Mouse (Mus musculus): ENCODE data around the gene Kcnc3. TPM values are rescaled to one million over a fixed set of nuclear protein-coding genes. Genes with fewer than 3 reads are reported as not detected.

Kcnc3 gene
- polyA plus RNA-seq, 1 experiment: 0.01 TPM

GRCm38 (mm10) chr7:44564486-44564885, 26.0 kb upstream of the Kcnc3 start:
- H3K4me3 ChIP-seq (replicated peaks): no peak overlapping the region
- no peaks in the 10 kb centered on the region for H3K4me1 ChIP-seq (ENCODE audit: control insufficient read depth)
- peaks cover 3% of the 10 kb centered on the region; the same call in 1 of the 2 replicates for H3K27me3 ChIP-seq (ENCODE audit: control insufficient read depth)
- H3K36me3 ChIP-seq (ENCODE audit: control insufficient read depth): no peaks in the 10 kb centered on the region
- no peaks in the 10 kb centered on the region for H3K9me3 ChIP-seq (ENCODE audit: control insufficient read depth, low read length)
- TF ChIP-seq GATA1 (IDR thresholded peaks at IDR 0.05; ENCODE audit: low read length) (no peak), TAL1 (IDR thresholded peaks at IDR 0.05; ENCODE audit: low read length) (no peak)

DNA sequence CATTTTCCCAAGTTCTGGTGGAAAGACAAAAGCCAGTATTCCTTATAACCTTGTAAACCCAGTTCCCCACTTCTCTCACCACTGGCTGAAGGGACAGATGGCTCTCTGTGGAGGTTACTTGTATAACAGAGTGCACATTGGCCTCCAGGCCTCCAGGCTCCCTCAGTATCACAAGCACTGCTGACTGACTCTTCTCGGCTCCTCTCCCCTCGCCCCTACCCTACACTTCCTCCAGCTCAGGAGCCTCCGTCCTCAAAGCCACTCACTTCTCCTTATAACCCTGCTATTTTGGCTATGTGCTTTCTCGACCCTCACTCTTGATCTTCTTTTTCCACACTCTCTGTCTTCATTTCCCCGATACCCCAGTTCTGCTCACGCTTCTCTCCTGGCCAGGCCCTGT, 25.1 kb upstream of the Kcnc3 start:
- no peaks in the 10 kb centered on the region for H3K9me3 ChIP-seq (ENCODE audit: control insufficient read depth, low read length)
- no peaks in the 10 kb centered on the region for H3K36me3 ChIP-seq (ENCODE audit: control insufficient read depth)
- H3K27me3 ChIP-seq (ENCODE audit: control insufficient read depth): peaks cover 3% of the 10 kb centered on the region; the same call in 1 of the 2 replicates
- no peak overlapping the region for H3K4me3 ChIP-seq (replicated peaks)
- no peak for TF ChIP-seq GATA1 (IDR thresholded peaks at IDR 0.05; ENCODE audit: low read length)
- TF ChIP-seq TAL1 (IDR thresholded peaks at IDR 0.05; ENCODE audit: low read length): no peak
- no peaks in the 10 kb centered on the region for H3K4me1 ChIP-seq (ENCODE audit: control insufficient read depth)

GRCm38 (mm10) chr7:44568803-44569202, 21.7 kb upstream of the Kcnc3 start:
- H3K4me3 ChIP-seq (replicated peaks): no peak overlapping the region
- no peaks in the 10 kb centered on the region for H3K4me1 ChIP-seq (ENCODE audit: control insufficient read depth)
- no peak for TF ChIP-seq TAL1 (IDR thresholded peaks at IDR 0.05; ENCODE audit: low read length)
- TF ChIP-seq GATA1 (IDR thresholded peaks at IDR 0.05; ENCODE audit: low read length): no peak
- peaks cover 7% of the 10 kb centered on the region for H3K27me3 ChIP-seq (ENCODE audit: control insufficient read depth)
- no peaks in the 10 kb centered on the region for H3K36me3 ChIP-seq (ENCODE audit: control insufficient read depth)
- no peaks in the 10 kb centered on the region for H3K9me3 ChIP-seq (ENCODE audit: control insufficient read depth, low read length)

GRCm38 (mm10) chr7:44570989-44571388, 19.5 kb upstream of the Kcnc3 start:
- TF ChIP-seq TAL1 (IDR thresholded peaks at IDR 0.05; ENCODE audit: low read length) (no peak), GATA1 (IDR thresholded peaks at IDR 0.05; ENCODE audit: low read length) (no peak)
- no peak overlapping the region for H3K4me3 ChIP-seq (replicated peaks)

GRCm38 (mm10) chr7:44571811-44572210, 18.7 kb upstream of the Kcnc3 start:
- TF ChIP-seq GATA1 (IDR thresholded peaks at IDR 0.05; ENCODE audit: low read length): no peak
- TF ChIP-seq TAL1 (IDR thresholded peaks at IDR 0.05; ENCODE audit: low read length): no peak
- no peaks in the 10 kb centered on the region for H3K4me1 ChIP-seq (ENCODE audit: control insufficient read depth)
- peaks cover 5% of the 10 kb centered on the region for H3K27me3 ChIP-seq (ENCODE audit: control insufficient read depth)
- no peak overlapping the region for H3K4me3 ChIP-seq (replicated peaks)
- H3K36me3 ChIP-seq (ENCODE audit: control insufficient read depth): no peaks in the 10 kb centered on the region
- H3K9me3 ChIP-seq (ENCODE audit: control insufficient read depth, low read length): no peaks in the 10 kb centered on the region

More at GRCm38 (mm10) chr7:44570989-44571388, 19.5 kb upstream of the Kcnc3 start:
- Histone ChIP-seq H3K36me3 (ENCODE audit: control insufficient read depth) (no peaks in the 10 kb centered on the region), H3K4me1 (ENCODE audit: control insufficient read depth) (no peaks in the 10 kb centered on the region), H3K27me3 (ENCODE audit: control insufficient read depth) (peaks cover 5% of the 10 kb centered on the region), H3K9me3 (ENCODE audit: control insufficient read depth, low read length) (no peaks in the 10 kb centered on the region)

DNA sequence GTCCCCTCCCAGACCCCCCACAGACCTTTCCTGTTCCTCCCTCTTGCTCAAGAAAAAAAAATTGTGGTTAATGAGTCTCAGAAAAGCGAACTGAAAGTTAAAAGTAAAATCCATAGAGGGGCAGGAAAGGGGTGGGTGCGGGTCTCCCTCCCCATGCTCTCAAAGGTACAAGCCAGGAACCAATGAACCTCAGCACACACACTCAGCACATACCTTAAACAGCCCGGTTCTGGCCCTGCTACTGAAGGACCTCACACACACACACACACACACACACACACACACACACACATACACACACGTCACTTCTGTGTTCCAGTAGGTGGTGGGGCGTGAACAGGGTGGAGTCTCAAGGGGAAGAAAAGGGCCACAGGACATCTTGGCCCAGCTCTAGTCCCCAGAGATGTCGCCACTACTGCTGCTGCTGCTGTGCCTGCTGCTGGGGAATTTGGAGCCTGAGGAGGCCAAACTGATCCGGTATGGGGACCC, 18.2 kb upstream of the Kcnc3 start, which contains the start of gene Napsa:
TSS of gene Napsa (plus strand) at position 168 of the 489 bp plus-strand sequence.
- Histone ChIP-seq H3K9me3 (ENCODE audit: control insufficient read depth, low read length) (no peaks in the 10 kb centered on the region), H3K4me1 (ENCODE audit: control insufficient read depth) (no peaks in the 10 kb centered on the region), H3K4me3 (replicated peaks) (no peak within 1 kb of the TSS), H3K36me3 (ENCODE audit: control insufficient read depth) (no peaks in the 10 kb centered on the region), H3K27me3 (ENCODE audit: control insufficient read depth) (peaks cover 5% of the 10 kb centered on the region)
- no peak for TF ChIP-seq GATA1 (IDR thresholded peaks at IDR 0.05; ENCODE audit: low read length)
- TF ChIP-seq TAL1 (IDR thresholded peaks at IDR 0.05; ENCODE audit: low read length): no peak

DNA sequence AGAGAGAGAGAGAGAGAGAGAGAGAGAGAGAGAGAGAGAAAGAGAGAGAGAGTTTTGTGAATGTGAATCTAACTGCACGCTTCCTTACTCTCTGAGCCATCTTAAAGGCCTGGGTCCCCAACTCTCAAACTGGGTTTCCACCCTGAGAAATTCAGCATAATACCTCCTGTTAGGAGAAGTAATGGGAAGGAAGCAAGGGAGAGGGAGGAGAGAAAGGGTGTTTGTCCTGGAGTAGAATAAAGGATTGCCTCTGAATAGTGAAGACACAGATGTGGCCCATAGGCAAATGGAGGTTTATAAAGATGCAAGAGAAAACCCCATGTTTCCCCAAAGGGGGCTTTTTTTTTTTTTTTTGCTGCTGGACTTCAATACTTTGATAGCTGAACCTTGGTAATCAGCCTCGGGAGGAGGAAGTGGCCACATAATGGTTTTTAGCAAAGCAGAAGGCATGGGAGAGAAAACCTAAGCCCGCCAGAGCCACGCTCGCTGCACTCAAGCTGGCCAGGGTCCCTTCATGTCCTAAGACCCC, 17.4 kb upstream of the Kcnc3 start:
- Histone ChIP-seq H3K27me3 (ENCODE audit: control insufficient read depth) (peaks cover 5% of the 10 kb centered on the region), H3K36me3 (ENCODE audit: control insufficient read depth) (no peaks in the 10 kb centered on the region), H3K9me3 (ENCODE audit: control insufficient read depth, low read length) (no peaks in the 10 kb centered on the region), H3K4me3 (replicated peaks) (no peak overlapping the region), H3K4me1 (ENCODE audit: control insufficient read depth) (no peaks in the 10 kb centered on the region)
- no peak for TF ChIP-seq TAL1 (IDR thresholded peaks at IDR 0.05; ENCODE audit: low read length)
- TF ChIP-seq GATA1 (IDR thresholded peaks at IDR 0.05; ENCODE audit: low read length): no peak

DNA sequence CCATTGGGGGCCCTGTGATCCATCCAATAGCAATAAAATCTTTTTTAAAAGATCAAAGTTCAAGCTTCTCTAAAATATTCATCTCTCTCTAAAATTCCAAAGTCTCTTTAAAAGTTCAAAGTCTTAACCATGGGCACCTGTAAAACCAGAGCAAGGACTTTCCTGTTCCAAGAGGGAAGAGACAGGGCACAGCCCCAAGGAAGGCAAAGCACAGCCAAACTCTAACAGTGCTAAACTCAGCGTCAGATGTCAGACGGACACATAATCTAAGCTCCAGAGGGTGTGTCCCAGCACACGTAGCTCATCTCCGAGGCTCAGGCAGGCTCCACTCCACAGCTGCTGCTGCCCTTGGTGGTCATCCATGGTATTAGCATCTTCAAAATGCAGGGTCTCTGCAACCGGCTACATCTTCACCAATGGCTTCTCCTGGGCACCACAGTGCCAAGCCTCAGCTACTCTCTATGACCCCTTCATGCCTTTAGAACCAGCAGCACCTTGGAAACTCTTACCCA, 14.1 kb upstream of the Kcnc3 start:
- Histone ChIP-seq H3K4me1 (ENCODE audit: control insufficient read depth) (peaks cover 2% of the 10 kb centered on the region; the same call in 1 of the 2 replicates), H3K4me3 (replicated peaks) (no peak overlapping the region), H3K9me3 (ENCODE audit: control insufficient read depth, low read length) (0 out of 2 replicates have a peak, but pooled peaks cover 2% of the 10 kb centered on the region), H3K27me3 (ENCODE audit: control insufficient read depth) (peaks cover 6% of the 10 kb centered on the region), H3K36me3 (ENCODE audit: control insufficient read depth) (no peaks in the 10 kb centered on the region)
- no peak for TF ChIP-seq GATA1 (IDR thresholded peaks at IDR 0.05; ENCODE audit: low read length)
- no peak for TF ChIP-seq TAL1 (IDR thresholded peaks at IDR 0.05; ENCODE audit: low read length)

DNA sequence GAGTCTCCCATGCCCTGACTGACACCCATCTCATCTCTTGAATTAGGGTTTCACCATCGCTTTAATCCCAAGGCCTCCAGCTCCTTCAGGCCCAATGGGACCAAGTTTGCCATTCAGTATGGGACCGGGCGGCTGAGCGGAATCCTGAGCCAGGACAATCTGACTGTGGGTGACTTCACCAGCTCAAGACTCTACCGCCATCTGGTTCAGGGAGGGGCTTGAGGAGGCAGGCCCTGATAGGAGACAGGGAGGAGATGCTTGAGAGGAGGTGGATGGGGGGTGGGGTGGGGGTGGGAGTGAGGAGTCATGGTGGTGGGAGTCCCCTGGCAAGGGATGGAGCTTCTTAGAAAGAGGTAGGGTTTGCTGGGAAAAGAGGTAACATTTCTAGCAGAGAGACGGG, 8.8 kb upstream of the Kcnc3 start:
- Histone ChIP-seq H3K36me3 (ENCODE audit: control insufficient read depth) (no peaks in the 10 kb centered on the region), H3K4me1 (ENCODE audit: control insufficient read depth) (peaks cover 4% of the 10 kb centered on the region; the same call in 1 of the 2 replicates), H3K27me3 (ENCODE audit: control insufficient read depth) (peaks cover 46% of the 10 kb centered on the region), H3K4me3 (replicated peaks) (no peak overlapping the region), H3K9me3 (ENCODE audit: control insufficient read depth, low read length) (0 out of 2 replicates have a peak, but pooled peaks cover 2% of the 10 kb centered on the region)
- no peak for TF ChIP-seq GATA1 (IDR thresholded peaks at IDR 0.05; ENCODE audit: low read length)
- no peak for TF ChIP-seq TAL1 (IDR thresholded peaks at IDR 0.05; ENCODE audit: low read length)
